Mouse (Mus musculus): ENCODE results near the gene Paqr7.

DNA sequence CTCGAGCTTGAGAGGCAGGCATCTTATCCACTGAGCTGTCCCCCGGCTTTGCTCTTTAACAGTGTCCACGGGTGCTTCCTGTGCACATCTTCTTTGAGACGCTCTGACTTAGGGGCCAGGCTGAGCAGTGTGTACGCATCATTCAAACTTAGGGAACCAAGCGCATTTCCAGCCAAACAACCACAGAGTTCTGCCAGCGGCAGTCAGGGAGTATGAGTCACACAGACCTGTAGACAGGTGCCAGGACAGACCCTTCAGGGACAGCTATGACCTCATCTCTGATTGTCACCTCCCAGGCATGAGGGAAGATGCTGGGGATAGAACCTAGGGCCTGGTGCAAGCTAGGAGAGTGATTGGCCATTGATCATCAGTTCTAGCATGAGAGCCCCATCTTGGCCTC, 62.7 kb downstream of the Paqr7 start:
- no peak for TF ChIP-seq CTCF (IDR thresholded peaks at IDR 0.05; ENCODE audit: extremely low read depth, insufficient read depth, insufficient read length, insufficient replicate concordance)
- no peak for TF ChIP-seq POLR2A (IDR thresholded peaks at IDR 0.05; ENCODE audit: low read depth, low read length)
